ENCODE assay signal across 8 mouse cellular contexts in genomic region chr17:29415761-29416662, GRCm38 (mm10). TPM values are rescaled to one million over a fixed set of nuclear protein-coding genes. Genes with fewer than 3 reads are reported as not detected.
A peak's percentile ranks its signal among the peaks of the same experiment; 100 is the strongest.
DNase-seq lines count a peak whose midpoint lies in the region; ATAC-seq and TF ChIP-seq lines count a peak whose summit lies in the region.

No protein-coding gene starts in this region.

- no peaks in the 10 kb centered on the region for H3K27me3 ChIP-seq in embryonic facial prominence, embryonic 12.5 days
- no peaks in the 10 kb centered on the region for H3K27me3 ChIP-seq in heart, embryonic 13.5 days (replicated peaks)
- no peaks in the 10 kb centered on the region for H3K27me3 ChIP-seq in midbrain, postnatal 0 days (ENCODE audit: insufficient read depth, low read length)

- peak overlapping the region; percentile 84 for H3K27ac ChIP-seq in embryonic facial prominence, embryonic 12.5 days
- H3K27ac ChIP-seq in heart, embryonic 13.5 days (replicated peaks), result peak overlapping the region; percentile 79
- no peak overlapping the region for H3K27ac ChIP-seq in midbrain, postnatal 0 days (ENCODE audit: low read depth, low read length)

- no peaks in the 10 kb centered on the region for H3K9me3 ChIP-seq in embryonic facial prominence, embryonic 12.5 days
- H3K9me3 ChIP-seq in heart, embryonic 13.5 days, result no peaks in the 10 kb centered on the region
- no peaks in the 10 kb centered on the region for H3K9me3 ChIP-seq in midbrain, postnatal 0 days (ENCODE audit: low read length)

- peak; percentile 87 for ATAC-seq in embryonic facial prominence, embryonic 12.5 days (ENCODE audit: insufficient number of reproducible peaks, insufficient read depth, low FRiP score, low TSS enrichment)
- peak; percentile 51; the same call in 1 of the 2 replicates for ATAC-seq in heart, embryonic 13.5 days (ENCODE audit: extremely low read depth, insufficient number of reproducible peaks, low FRiP score, low TSS enrichment)
- ATAC-seq in midbrain, postnatal 0 days (ENCODE audit: low FRiP score), result 0 out of 2 replicates have a peak, but pooled peaks have one; percentile 16

- H3K9ac ChIP-seq in embryonic facial prominence, embryonic 12.5 days, result peak overlapping the region; percentile 10; the same call in 1 of the 2 replicates
- peak overlapping the region; percentile 72 for H3K9ac ChIP-seq in heart, embryonic 13.5 days
- H3K9ac ChIP-seq in midbrain, postnatal 0 days (replicated peaks; ENCODE audit: low read length, poor library complexity, severe bottlenecking), result no peak overlapping the region

- peak; percentile 68 for DNase-seq in adrenal gland, postnatal 25 days
- peak; percentile 20 to 67 for DNase-seq in kidney, postnatal 25 days
- DNase-seq in midbrain, postnatal 0 days (ENCODE audit: low spot score), result peak; percentile 28
- DNase-seq in T-cell, adult 2 months (ENCODE audit: low spot score), result no peak
- no peak for DNase-seq in layer of hippocampus, postnatal 25 days (ENCODE audit: extremely low spot score in 1 of 2, low spot score in 1 of 2)
- no peak for DNase-seq in thymus, postnatal 36 days

- no peak for TF ChIP-seq CTCF in midbrain, postnatal 0 days (IDR thresholded peaks at IDR 0.05)

- WGBS in embryonic facial prominence, embryonic 12.5 days, result 6% methylated on average over 31 of the region's 31 CpGs
- 13% methylated on average over 31 of the region's 31 CpGs for WGBS in heart, embryonic 13.5 days
- WGBS in midbrain, postnatal 0 days, result 11% methylated on average over 30 of the region's 31 CpGs

- H3K4me1 ChIP-seq in embryonic facial prominence, embryonic 12.5 days, result peaks cover 21% of the 10 kb centered on the region
- H3K4me1 ChIP-seq in heart, embryonic 13.5 days, result peaks cover 31% of the 10 kb centered on the region
- no peaks in the 10 kb centered on the region for H3K4me1 ChIP-seq in midbrain, postnatal 0 days (ENCODE audit: insufficient read depth, low read length)

- H3K36me3 ChIP-seq in embryonic facial prominence, embryonic 12.5 days, result no peaks in the 10 kb centered on the region
- no peaks in the 10 kb centered on the region for H3K36me3 ChIP-seq in heart, embryonic 13.5 days
- no peaks in the 10 kb centered on the region for H3K36me3 ChIP-seq in midbrain, postnatal 0 days (ENCODE audit: insufficient read depth, low read length)

- H3K4me3 ChIP-seq in embryonic facial prominence, embryonic 12.5 days, result peak overlapping the region; percentile 22; the same call in 1 of the 2 replicates
- peak overlapping the region; percentile 38 for H3K4me3 ChIP-seq in heart, embryonic 13.5 days
- no peak overlapping the region for H3K4me3 ChIP-seq in midbrain, postnatal 0 days (ENCODE audit: low read depth, low read length)

- H3K4me2 ChIP-seq in embryonic facial prominence, embryonic 12.5 days (replicated peaks), result peak overlapping the region; percentile 52
- H3K4me2 ChIP-seq in heart, embryonic 13.5 days, result peak overlapping the region; percentile 73
- H3K4me2 ChIP-seq in midbrain, postnatal 0 days (ENCODE audit: low read depth, low read length, poor library complexity, severe bottlenecking), result peak overlapping the region; percentile 41

RNA-seq across cellular contexts. Expression of gene Fgd2, which starts 55.3 kb away (rescaled TPM):
- total RNA-seq in adrenal gland, postnatal 25 days (2021), result 1.6 and 3.0 TPM in 2 replicates
- 9.2 and 9.3 TPM in 2 replicates for polyA plus RNA-seq in embryonic facial prominence, embryonic 12.5 days (2016; fragmentation: Nextera tagmentation; extraction: Ambion mirVana)
- 3.4 and 3.8 TPM in 2 replicates for polyA plus RNA-seq in heart, embryonic 13.5 days (2015; fragmentation: Nextera tagmentation; extraction: Ambion mirVana)
- total RNA-seq in midbrain, postnatal 0 days (2014; rRNA removed), result 13.4 and 27.3 TPM in 2 replicates
- polyA plus RNA-seq in midbrain, postnatal 0 days (2015; fragmentation: Nextera tagmentation; extraction: Ambion mirVana), result 14.4 and 16.5 TPM in 2 replicates
- 1 to 10 TPM; 5.6 to 8.2 TPM for total RNA-seq in layer of hippocampus, postnatal 25 days (2021)

Comparison
In these comparisons a context has a peak if more than half of its experiments do, and no peak if none do; other contexts are left out.
1. DNase-seq: peak in adrenal gland, postnatal 25 days (single experiment), kidney, postnatal 25 days (2 of 2) and midbrain, postnatal 0 days (single experiment); none in T-cell, adult 2 months (single experiment), layer of hippocampus, postnatal 25 days (0 of 2) and thymus, postnatal 36 days (0 of 2).
2. ATAC-seq: peak in every context shown above with its lines; median percentile 87 in embryonic facial prominence, embryonic 12.5 days; 51 in heart, embryonic 13.5 days; 16 in midbrain, postnatal 0 days.
3. Peak in every context shown above with its lines, with median percentiles within 50 percentile points of each other: H3K4me2 ChIP-seq.